Mouse (Mus musculus): ENCODE results near the gene Nr1h5.
A peak's percentile ranks its signal among the peaks of the same experiment; 100 is the strongest.

The Nr1h5 gene

GRCm38 (mm10) chr3:102964033-102964432, at the start of gene Nr1h5:
Gene Nr1h5 (minus strand): TSS chr3:102964133.
- DNase-seq: peak; percentile 9

GRCm38 (mm10) chr3:103001595-103001994, 37.7 kb upstream of the Nr1h5 start:
- no peak for DNase-seq

- DNase-seq: no peak
Measured at GRCm38 (mm10) chr3:102997591-102997990, 33.7 kb upstream of the Nr1h5 start.

- no peak for DNase-seq
Measured at GRCm38 (mm10) chr3:102997036-102997435, 33.1 kb upstream of the Nr1h5 start.

- peak; percentile 92 for DNase-seq
Measured at GRCm38 (mm10) chr3:102995605-102996321, 31.8 kb upstream of the Nr1h5 start, which contains the start of gene Sike1. Gene Sike1 (plus strand): TSS chr3:102995708.

- no peak for DNase-seq
Measured at GRCm38 (mm10) chr3:102995233-102995604, 31.3 kb upstream of the Nr1h5 start.

- no peak for DNase-seq
Measured at GRCm38 (mm10) chr3:102992936-102993335, 29.0 kb upstream of the Nr1h5 start.

- DNase-seq: no peak
Measured at GRCm38 (mm10) chr3:102991041-102991440, 27.1 kb upstream of the Nr1h5 start.

GRCm38 (mm10) chr3:102980349-102980736, 16.4 kb upstream of the Nr1h5 start:
- DNase-seq: no peak

GRCm38 (mm10) chr3:102979550-102980348, 15.8 kb upstream of the Nr1h5 start:
- no peak for DNase-seq

- DNase-seq: no peak
Measured at GRCm38 (mm10) chr3:102976906-102977305, 13.0 kb upstream of the Nr1h5 start.

GRCm38 (mm10) chr3:102970508-102970907, 6.6 kb upstream of the Nr1h5 start:
- DNase-seq: no peak

GRCm38 (mm10) chr3:102970067-102970466, 6.1 kb upstream of the Nr1h5 start:
- DNase-seq: no peak

- no peak for DNase-seq
Measured at GRCm38 (mm10) chr3:102955596-102955995, 8.3 kb downstream of the Nr1h5 start.

GRCm38 (mm10) chr3:102955143-102955542, 8.8 kb downstream of the Nr1h5 start:
- DNase-seq: no peak

GRCm38 (mm10) chr3:102954476-102954875, 9.5 kb downstream of the Nr1h5 start:
- no peak for DNase-seq

- no peak for DNase-seq
Measured at GRCm38 (mm10) chr3:102946861-102947260, 17.1 kb downstream of the Nr1h5 start.

- DNase-seq: no peak
Measured at GRCm38 (mm10) chr3:102946312-102946711, 17.6 kb downstream of the Nr1h5 start.

GRCm38 (mm10) chr3:102938100-102938499, 25.8 kb downstream of the Nr1h5 start:
- DNase-seq: no peak

GRCm38 (mm10) chr3:102935451-102936354, 28.2 kb downstream of the Nr1h5 start, which contains the start of gene Sycp1:
Gene Sycp1 (minus strand): TSS chr3:102936100.
- no peak for DNase-seq

GRCm38 (mm10) chr3:102899136-102899535, 64.8 kb downstream of the Nr1h5 start:
- DNase-seq: no peak
